Mouse (Mus musculus) heart, postnatal 36 days (tissue): ENCODE measurements around the gene Nmur1. TPM values are rescaled to one million over a fixed set of nuclear protein-coding genes. Genes with fewer than 3 reads are reported as not detected.

ENCODE experiments used
- DNase-seq, 2 experiments: peaks; one replicate each; pipeline ENCODE4 v3.0.0; 2021 to 2022
- intact Hi-C: fragments of 180-260 bp; cut with DNase I; formaldehyde crosslinking; loops from one replicate; pipeline ENCODE4 v1.15.1; 2025
- total RNA-seq, 2 experiments: library from RNA; stranded (reverse); gene quantifications; 2 replicates each; pipeline ENCODE4 v1.2.3; 2021

Nmur1 gene
- not detected for total RNA-seq

DNA sequence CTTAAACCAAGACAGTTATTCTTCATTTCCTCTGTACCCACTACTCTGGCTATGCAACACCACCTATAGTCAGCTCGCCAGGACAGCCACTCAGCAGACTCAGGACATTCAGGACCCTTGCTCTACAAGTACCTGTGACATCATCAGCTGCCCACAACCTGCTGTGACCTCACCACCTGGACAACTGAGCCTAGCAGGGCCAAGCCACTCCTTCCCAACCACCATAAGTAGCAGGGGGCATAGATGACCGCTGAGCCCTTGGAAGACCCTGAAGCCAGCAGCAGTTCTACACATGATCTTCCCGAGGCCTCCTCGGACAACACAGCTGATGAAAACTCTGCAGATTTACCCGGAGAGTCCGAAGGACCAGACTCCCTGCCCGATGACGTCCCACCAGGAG is at the start of gene Nmur1, which contains the start of gene Tex44:
TSS of gene Nmur1 (minus strand) at position 101 of the 400 bp plus-strand sequence.
TSS of gene Tex44 (plus strand) at position 202 of the 400 bp plus-strand sequence.
- intact Hi-C loops, result loop anchor here (5.0 kb wide), 1 partner anchor 34 kb away; no protein-coding TSS in a partner anchor

GRCm38 (mm10) chr1:86473109-86473760 is 47.2 kb upstream of the Nmur1 start:
- DNase-seq, result no peak
- intact Hi-C loops, result no loop called here

More for the DNA sequence above, at the start of gene Nmur1, which contains the start of gene Tex44:
- DNase-seq, result no peak

- DNase-seq, result peak; percentile 80 to 85
- intact Hi-C loops, result loop anchor here (1.0 kb wide), 3 partner anchors 15 to 30 kb away; no protein-coding TSS in a partner anchor
Measured at GRCm38 (mm10) chr1:86472197-86472952, 46.3 kb upstream of the Nmur1 start.

DNA sequence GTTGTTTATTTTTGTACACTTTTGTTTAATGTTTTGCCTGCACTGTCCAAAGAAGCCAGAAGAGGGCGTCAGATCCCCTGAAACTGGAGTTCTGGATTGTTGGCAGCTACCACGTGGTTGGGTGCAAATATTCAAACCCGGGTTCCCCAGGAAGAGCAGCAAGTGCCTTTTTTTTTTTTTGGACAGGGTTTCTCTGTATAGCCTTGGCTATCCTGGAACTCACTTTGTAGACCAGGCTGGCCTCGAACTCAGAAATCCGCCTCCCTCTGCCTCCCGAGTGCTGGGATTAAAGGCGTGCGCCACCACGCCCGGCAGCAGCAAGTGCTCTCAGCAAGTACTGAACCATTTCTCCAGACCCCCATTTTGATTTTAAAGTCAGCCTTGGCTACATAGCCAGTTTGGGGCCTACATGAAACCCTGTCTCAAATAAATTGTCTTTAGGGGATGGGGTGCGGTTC is 45.5 kb upstream of the Nmur1 start:
- intact Hi-C loops, result loop anchor here (1.0 kb wide), 1 partner anchor 56 kb away; no protein-coding TSS in a partner anchor
- DNase-seq, result peak; percentile 47 to 52

GRCm38 (mm10) chr1:86470519-86471181 is 44.6 kb upstream of the Nmur1 start:
- intact Hi-C loops, result loop anchor here (1.0 kb wide), 1 partner anchor 57 kb away; no protein-coding TSS in a partner anchor
- DNase-seq, result peak; percentile 84 to 90

DNA sequence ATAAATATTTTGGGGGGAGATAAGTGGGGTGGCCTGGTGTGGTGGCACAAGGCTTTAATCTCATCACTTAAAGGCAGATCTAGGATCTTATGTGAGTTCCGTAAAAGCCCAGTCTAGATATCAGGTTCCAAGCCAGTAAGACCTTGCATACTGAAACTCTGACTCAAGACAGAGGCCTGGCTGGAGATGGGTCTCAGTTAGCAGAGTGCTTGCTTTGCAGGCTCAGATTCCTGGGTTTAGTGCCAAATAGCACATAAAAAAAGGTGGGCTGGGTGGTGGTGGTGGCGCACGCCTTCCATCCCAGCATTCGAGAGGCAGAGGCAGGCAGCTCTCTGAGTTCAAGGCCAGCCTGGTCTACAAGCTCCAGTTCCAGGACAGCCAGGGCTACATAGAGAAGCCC is 43.8 kb upstream of the Nmur1 start:
- intact Hi-C loops, result no loop called here
- DNase-seq, result no peak

GRCm38 (mm10) chr1:86467416-86467815 is 41.4 kb upstream of the Nmur1 start:
- DNase-seq, result no peak
- intact Hi-C loops, result no loop called here

GRCm38 (mm10) chr1:86464875-86465224 is 38.8 kb upstream of the Nmur1 start:
- peak in 1 of 2 experiments; percentile 11 for DNase-seq

DNA sequence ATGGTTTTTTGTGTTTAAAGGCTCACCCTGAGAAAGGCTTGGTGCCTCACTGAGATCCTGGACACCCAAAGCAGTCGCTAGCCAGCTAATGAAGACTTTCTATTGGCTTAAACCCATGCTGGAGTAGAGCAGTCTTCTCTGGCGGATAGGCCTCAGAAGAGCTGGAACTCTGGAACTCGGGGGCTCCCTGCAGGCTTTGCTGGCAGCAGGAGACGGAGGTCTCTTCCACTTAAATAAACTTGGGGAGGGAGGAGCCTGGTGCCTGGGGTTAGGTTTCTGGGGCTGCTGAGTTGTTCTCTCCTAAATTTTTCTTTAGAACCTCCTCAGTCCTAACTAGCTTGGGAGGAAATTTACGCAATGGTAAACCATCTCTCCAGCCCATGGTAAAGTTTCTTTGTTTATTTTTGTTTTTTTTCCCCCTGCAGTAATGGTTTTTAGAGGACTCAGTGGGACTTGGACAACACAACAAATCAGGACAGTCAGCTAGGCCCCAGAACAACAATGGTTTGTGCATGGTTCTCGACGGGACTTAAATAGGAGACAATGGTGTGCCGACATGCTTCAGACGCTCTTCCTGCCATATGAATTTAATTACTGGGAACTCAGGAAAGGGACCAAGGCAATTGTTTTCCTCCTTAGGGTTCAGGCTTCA is 38.3 kb upstream of the Nmur1 start:
- intact Hi-C loops, result loop anchor here (2.0 kb wide), 1 partner anchor 14 kb away; no protein-coding TSS in a partner anchor
- no peak for DNase-seq

More at GRCm38 (mm10) chr1:86464875-86465224, 38.8 kb upstream of the Nmur1 start:
- intact Hi-C loops, result loop anchor here (2.0 kb wide), 1 partner anchor 14 kb away; no protein-coding TSS in a partner anchor

GRCm38 (mm10) chr1:86459371-86459770 is 33.3 kb upstream of the Nmur1 start:
- DNase-seq, result no peak
- intact Hi-C loops, result no loop called here

DNA sequence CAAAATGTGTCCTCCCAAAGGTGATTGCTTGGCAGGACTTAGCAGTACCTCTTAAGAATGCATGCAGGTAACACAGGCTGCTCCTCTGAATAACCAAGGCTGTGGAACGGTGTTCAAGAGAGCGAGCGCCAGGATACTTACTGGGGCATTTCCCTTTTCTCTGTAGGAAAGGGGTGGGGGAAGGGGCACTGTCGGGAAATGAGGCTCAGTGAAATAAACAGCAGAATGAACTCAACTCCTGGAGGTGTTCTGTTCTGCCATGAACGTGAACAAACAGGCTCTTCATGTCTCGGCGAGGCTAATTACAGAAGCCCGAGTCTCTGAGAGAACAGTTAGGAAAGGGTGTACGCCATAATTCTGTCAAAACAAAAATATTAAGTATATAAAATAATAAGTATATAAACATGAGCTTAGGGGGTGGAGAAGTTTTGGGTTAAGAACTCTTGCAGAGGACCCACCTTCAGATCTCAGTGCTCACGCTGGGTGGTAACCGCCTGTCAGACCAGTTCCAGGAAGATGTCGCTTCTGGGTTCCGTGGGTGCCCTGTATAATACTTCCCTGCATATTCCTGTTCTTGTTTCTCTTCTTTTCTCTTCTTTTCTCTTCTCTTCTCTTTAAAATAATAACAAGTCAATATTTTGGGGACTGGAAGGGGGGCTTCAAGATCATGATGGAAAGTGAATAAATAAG is 31.0 kb upstream of the Nmur1 start:
- intact Hi-C loops, result no loop called here
- no peak for DNase-seq

DNA sequence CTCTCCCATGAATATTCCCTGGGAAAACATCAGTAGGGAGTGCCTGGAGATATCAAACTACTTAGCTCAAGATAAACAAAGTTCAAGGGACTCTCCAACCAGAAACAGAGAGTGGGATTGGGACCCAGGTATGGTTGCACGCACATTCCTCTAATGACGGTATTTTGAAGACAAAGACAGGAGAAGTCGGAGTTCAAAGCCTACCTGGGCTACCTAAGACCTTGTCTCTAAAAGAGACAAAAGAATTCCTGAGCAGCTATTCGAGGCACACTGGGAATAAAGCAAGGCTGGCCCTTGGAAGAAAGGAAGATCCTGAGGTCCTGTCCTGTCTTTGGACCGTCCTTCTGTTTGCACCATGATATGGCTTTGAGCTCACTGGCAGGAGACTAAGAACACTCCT is 26.7 kb upstream of the Nmur1 start:
- no peak for DNase-seq
- intact Hi-C loops, result no loop called here

- DNase-seq, result no peak
- intact Hi-C loops, result loop anchor here (2.0 kb wide), 1 partner anchor 15 kb away; no protein-coding TSS in a partner anchor
Measured at GRCm38 (mm10) chr1:86449966-86450365, 23.9 kb upstream of the Nmur1 start.

DNA sequence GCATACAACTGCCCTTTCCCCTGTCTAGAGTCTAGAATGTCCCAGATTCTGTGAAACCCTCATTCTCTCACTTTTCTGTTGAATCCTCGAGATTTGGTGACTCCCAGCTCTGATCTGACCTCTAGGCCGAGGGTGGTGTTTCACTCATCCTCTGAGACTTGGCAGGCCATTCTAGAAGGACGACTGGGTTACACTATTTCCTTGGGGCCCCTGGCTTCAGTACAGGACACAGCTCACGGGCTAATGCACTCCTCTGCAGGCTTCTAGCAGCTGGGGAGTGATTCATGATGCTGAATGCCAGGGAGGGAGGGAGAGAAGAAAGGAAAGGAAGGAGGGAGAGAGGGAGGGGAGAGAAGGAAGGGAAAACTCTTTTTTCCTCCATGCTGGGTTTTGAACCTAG is 22.2 kb upstream of the Nmur1 start:
- intact Hi-C loops, result no loop called here
- DNase-seq, result peak; percentile 28 to 44

GRCm38 (mm10) chr1:86447596-86448171 is 21.7 kb upstream of the Nmur1 start:
- intact Hi-C loops, result no loop called here
- DNase-seq, result peak; percentile 37 to 58

- intact Hi-C loops, result no loop called here
- DNase-seq, result peak in 1 of 2 experiments; percentile 41
Measured at GRCm38 (mm10) chr1:86443386-86444172, 17.6 kb upstream of the Nmur1 start.

GRCm38 (mm10) chr1:86442832-86443231 is 16.8 kb upstream of the Nmur1 start:
- no peak for DNase-seq
- intact Hi-C loops, result loop anchor here (1.0 kb wide), 2 partner anchors 29 to 44 kb away; no protein-coding TSS in a partner anchor
